Comparison of ENCODE assay signal across 9 mouse cellular contexts in the genomic region with DNA sequence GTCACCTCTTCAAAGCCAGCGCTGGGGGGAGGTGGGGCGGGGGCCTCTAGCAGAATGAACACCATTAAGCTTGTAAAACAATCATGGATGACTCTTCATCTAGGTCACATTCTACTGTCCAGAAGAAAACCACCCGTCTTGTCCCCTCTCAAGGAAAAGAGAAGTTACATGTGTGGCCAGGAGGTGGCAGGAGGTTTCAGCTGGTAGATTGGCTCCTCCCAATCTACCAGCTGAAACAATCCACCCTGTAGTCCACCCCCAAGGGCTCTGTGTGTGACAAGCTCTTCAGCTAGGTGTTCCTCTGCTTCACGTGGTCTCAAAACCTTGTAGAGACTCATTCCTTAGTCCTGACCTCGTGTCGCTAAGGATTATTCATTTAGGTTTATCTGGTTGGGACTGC. TPM values are rescaled to one million over a fixed set of nuclear protein-coding genes. Genes with fewer than 3 reads are reported as not detected.
A peak's percentile ranks its signal among the peaks of the same experiment; 100 is the strongest.
DNase-seq lines count a peak whose midpoint lies in the region; ATAC-seq and TF ChIP-seq lines count a peak whose summit lies in the region.
"Had no signal": no experiment of that assay in that cellular context is flagged by ENCODE, and none has a peak within 500 bp of the region (broad histone marks: within the 10 kb centered on the region; RNA-seq: fewer than 3 reads in every experiment).

No protein-coding gene starts in this region.

- no peak overlapping the region for H3K4me2 ChIP-seq in midbrain, embryonic 14.5 days (ENCODE audit: low read length)
- no peak overlapping the region for H3K4me2 ChIP-seq in hindbrain, postnatal 0 days (ENCODE audit: low read depth, low read length)

- no peak overlapping the region for H3K4me3 ChIP-seq in gastrocnemius, adult 2 months
- H3K4me3 ChIP-seq in midbrain, embryonic 14.5 days (replicated peaks; ENCODE audit: low read depth, low read length), result no peak overlapping the region
- H3K4me3 ChIP-seq in midbrain, embryonic 10.5 days, result no peak overlapping the region
- no peak overlapping the region for H3K4me3 ChIP-seq in hindbrain, postnatal 0 days (ENCODE audit: low read length)

- ATAC-seq in midbrain, embryonic 14.5 days (ENCODE audit: low FRiP score, low TSS enrichment), result no peak
- peak; percentile 56; the same call in 1 of the 2 replicates for ATAC-seq in hindbrain, postnatal 0 days
- no peak for ATAC-seq in activated CD4-positive, CD25-positive, alpha-beta regulatory T cell, adult 4 months

- intact Hi-C loops in gastrocnemius, adult 2 months (cut with DNase I), result no loop called here

- H3K27me3 ChIP-seq in midbrain, embryonic 14.5 days (ENCODE audit: control insufficient read depth, insufficient read depth, low read length), result no peaks in the 10 kb centered on the region
- no peaks in the 10 kb centered on the region for H3K27me3 ChIP-seq in midbrain, embryonic 10.5 days (ENCODE audit: low read depth, poor library complexity, severe bottlenecking)
- no peaks in the 10 kb centered on the region for H3K27me3 ChIP-seq in hindbrain, postnatal 0 days (ENCODE audit: insufficient read depth, low read length)

- no peaks in the 10 kb centered on the region for H3K9me3 ChIP-seq in midbrain, embryonic 14.5 days (ENCODE audit: control insufficient read depth, low read length)
- no peaks in the 10 kb centered on the region for H3K9me3 ChIP-seq in midbrain, embryonic 10.5 days (replicated peaks)
- H3K9me3 ChIP-seq in hindbrain, postnatal 0 days (ENCODE audit: low read length), result no peaks in the 10 kb centered on the region

- TF ChIP-seq CTCF in gastrocnemius, adult 2 months (IDR thresholded peaks at IDR 0.05), result peak; percentile 45
- TF ChIP-seq CTCF in hindbrain, postnatal 0 days (IDR thresholded peaks at IDR 0.05; ENCODE audit: low read depth), result peak; percentile 61

- peaks cover 22% of the 10 kb centered on the region for H3K36me3 ChIP-seq in midbrain, embryonic 14.5 days (ENCODE audit: control insufficient read depth, insufficient read depth, low read length)
- H3K36me3 ChIP-seq in midbrain, embryonic 10.5 days, result peaks cover 24% of the 10 kb centered on the region
- H3K36me3 ChIP-seq in hindbrain, postnatal 0 days (ENCODE audit: insufficient read depth, low read length), result peaks cover 11% of the 10 kb centered on the region; the same call in 1 of the 2 replicates

- H3K4me1 ChIP-seq in midbrain, embryonic 14.5 days (ENCODE audit: control insufficient read depth, insufficient read depth, low read length), result no peaks in the 10 kb centered on the region
- H3K4me1 ChIP-seq in midbrain, embryonic 10.5 days, result no peaks in the 10 kb centered on the region
- no peaks in the 10 kb centered on the region for H3K4me1 ChIP-seq in hindbrain, postnatal 0 days (ENCODE audit: insufficient read depth, low read length)

- no peak for DNase-seq in gastrocnemius, adult 2 months
- no peak for DNase-seq in gastrocnemius, postnatal 10 days
- DNase-seq in midbrain, embryonic 14.5 days, result peak; percentile 41
- no peak for DNase-seq in midbrain, embryonic 10.5 days (ENCODE audit: low spot score)
- DNase-seq in adipocyte (ENCODE audit: low spot score), result peak; percentile 52
- DNase-seq in hindbrain, postnatal 0 days (ENCODE audit: low spot score), result peak; percentile 56
- DNase-seq in spleen, adult 18-20 months, result no peak

- no peak overlapping the region for H3K9ac ChIP-seq in midbrain, embryonic 14.5 days (replicated peaks; ENCODE audit: low read length)
- no peak overlapping the region for H3K9ac ChIP-seq in hindbrain, postnatal 0 days (replicated peaks; ENCODE audit: low read length)

- peak overlapping the region; percentile 43; the same call in 1 of the 2 replicates for H3K27ac ChIP-seq in gastrocnemius, adult 2 months
- no peak overlapping the region for H3K27ac ChIP-seq in midbrain, embryonic 14.5 days (replicated peaks; ENCODE audit: low read depth, low read length)
- no peak overlapping the region for H3K27ac ChIP-seq in midbrain, embryonic 10.5 days (replicated peaks)
- H3K27ac ChIP-seq in hindbrain, postnatal 0 days, result no peak overlapping the region

- WGBS in midbrain, embryonic 14.5 days, result 34% methylated on average over 6 of the region's 6 CpGs
- WGBS in midbrain, embryonic 10.5 days, result 41% methylated on average over 6 of the region's 6 CpGs
- 36% methylated on average over 6 of the region's 6 CpGs for WGBS in hindbrain, postnatal 0 days

RNA-seq across cellular contexts. Expression of a gene that starts 12.9 kb away (rescaled TPM):
- total RNA-seq in gastrocnemius, adult 2 months (2021), result 100 to 1,000 TPM; 265 to 300 TPM
- total RNA-seq in gastrocnemius, postnatal 10 days (2021), result 100 to 1,000 TPM; 231 to 245 TPM
- polyA plus RNA-seq in midbrain, embryonic 14.5 days (2014; fragmentation: Nextera tagmentation; extraction: Ambion mirVana), result 275 and 310 TPM in 2 replicates
- 245 and 251 TPM in 2 replicates for polyA plus RNA-seq in midbrain, embryonic 10.5 days (2016; fragmentation: Nextera tagmentation; extraction: Ambion mirVana)
- 45.2 and 50.5 TPM in 2 replicates for total RNA-seq in hindbrain, postnatal 0 days (2014; rRNA removed)
- 291 and 298 TPM in 2 replicates for polyA plus RNA-seq in hindbrain, postnatal 0 days (2015; fragmentation: Nextera tagmentation; extraction: Ambion mirVana)
- 100 to 1,000 TPM; 236 to 269 TPM for polyA plus RNA-seq in activated CD4-positive, CD25-positive, alpha-beta regulatory T cell, adult 4 months (2017; shearing (Covaris generic))

RNA-seq across cellular contexts. Expression of a gene that starts 13.0 kb away (rescaled TPM):
- 1 to 10 TPM; 1.7 to 2.4 TPM for total RNA-seq in gastrocnemius, adult 2 months (2021)
- total RNA-seq in gastrocnemius, postnatal 10 days (2021), result 1 to 10 TPM; 3.0 to 6.0 TPM
- 13.7 and 14.7 TPM in 2 replicates for polyA plus RNA-seq in midbrain, embryonic 14.5 days (2014; fragmentation: Nextera tagmentation; extraction: Ambion mirVana)
- polyA plus RNA-seq in midbrain, embryonic 10.5 days (2016; fragmentation: Nextera tagmentation; extraction: Ambion mirVana), result 20.8 and 23.1 TPM in 2 replicates
- 4.1 and 8.3 TPM in 2 replicates for total RNA-seq in hindbrain, postnatal 0 days (2014; rRNA removed)
- polyA plus RNA-seq in hindbrain, postnatal 0 days (2015; fragmentation: Nextera tagmentation; extraction: Ambion mirVana), result 8.2 and 10.1 TPM in 2 replicates
- polyA plus RNA-seq in activated CD4-positive, CD25-positive, alpha-beta regulatory T cell, adult 4 months (2017; shearing (Covaris generic)), result 10 to 100 TPM; 95.3 to 98.6 TPM

RNA-seq across cellular contexts. Expression of a gene that starts 13.1 kb away (rescaled TPM):
- not detected for total RNA-seq in gastrocnemius, adult 2 months (2021)
- not detected for total RNA-seq in gastrocnemius, postnatal 10 days (2021)
- polyA plus RNA-seq in midbrain, embryonic 14.5 days (2014; fragmentation: Nextera tagmentation; extraction: Ambion mirVana), result not detected in 2 replicates
- polyA plus RNA-seq in midbrain, embryonic 10.5 days (2016; fragmentation: Nextera tagmentation; extraction: Ambion mirVana), result not detected in 2 replicates
- not detected in 2 replicates for total RNA-seq in hindbrain, postnatal 0 days (2014; rRNA removed)
- polyA plus RNA-seq in hindbrain, postnatal 0 days (2015; fragmentation: Nextera tagmentation; extraction: Ambion mirVana), result not detected in 2 replicates
- not detected for polyA plus RNA-seq in activated CD4-positive, CD25-positive, alpha-beta regulatory T cell, adult 4 months (2017; shearing (Covaris generic))
- total RNA-seq: neutrophil, adult 5-6 weeks had no signal

RNA-seq across cellular contexts. Expression of a gene that starts 31.6 kb away (rescaled TPM):
- total RNA-seq in gastrocnemius, adult 2 months (2021), result 10 to 100 TPM in 1 of 2 experiments, 1 to 10 TPM in 1; 7.7 to 10.3 TPM
- total RNA-seq in gastrocnemius, postnatal 10 days (2021), result 1 to 10 TPM; 6.1 to 7.0 TPM
- polyA plus RNA-seq in midbrain, embryonic 14.5 days (2014; fragmentation: Nextera tagmentation; extraction: Ambion mirVana), result 6.8 and 9.1 TPM in 2 replicates
- polyA plus RNA-seq in midbrain, embryonic 10.5 days (2016; fragmentation: Nextera tagmentation; extraction: Ambion mirVana), result 7.3 and 8.9 TPM in 2 replicates
- total RNA-seq in hindbrain, postnatal 0 days (2014; rRNA removed), result 9.4 and 14.2 TPM in 2 replicates
- polyA plus RNA-seq in hindbrain, postnatal 0 days (2015; fragmentation: Nextera tagmentation; extraction: Ambion mirVana), result 6.4 and 7.0 TPM in 2 replicates
- 1 to 10 TPM; 5.6 to 9.3 TPM for polyA plus RNA-seq in activated CD4-positive, CD25-positive, alpha-beta regulatory T cell, adult 4 months (2017; shearing (Covaris generic))

RNA-seq across cellular contexts. Expression of a gene that starts 36.9 kb away (rescaled TPM):
- 10 to 100 TPM in 1 of 2 experiments, 1 to 10 TPM in 1; 5.7 to 10.6 TPM for total RNA-seq in gastrocnemius, adult 2 months (2021)
- total RNA-seq in gastrocnemius, postnatal 10 days (2021), result 1 to 10 TPM; 2.3 to 3.3 TPM
- 20.8 and 23.3 TPM in 2 replicates for polyA plus RNA-seq in midbrain, embryonic 14.5 days (2014; fragmentation: Nextera tagmentation; extraction: Ambion mirVana)
- 11.0 and 15.0 TPM in 2 replicates for polyA plus RNA-seq in midbrain, embryonic 10.5 days (2016; fragmentation: Nextera tagmentation; extraction: Ambion mirVana)
- 6.6 and 7.0 TPM in 2 replicates for total RNA-seq in hindbrain, postnatal 0 days (2014; rRNA removed)
- 8.1 and 8.2 TPM in 2 replicates for polyA plus RNA-seq in hindbrain, postnatal 0 days (2015; fragmentation: Nextera tagmentation; extraction: Ambion mirVana)
- polyA plus RNA-seq in activated CD4-positive, CD25-positive, alpha-beta regulatory T cell, adult 4 months (2017; shearing (Covaris generic)), result 1 to 10 TPM in 1 of 2 experiments, under 1 TPM in 1; 0.99 to 1.5 TPM

Comparison
In these comparisons a context has a peak if more than half of its experiments do, and no peak if none do; other contexts are left out.
1. DNase-seq: peak in midbrain, embryonic 14.5 days (single experiment), adipocyte (single experiment) and hindbrain, postnatal 0 days (single experiment); none in gastrocnemius, adult 2 months (single experiment), gastrocnemius, postnatal 10 days (single experiment), midbrain, embryonic 10.5 days (single experiment) and spleen, adult 18-20 months (0 of 2).